Mouse (Mus musculus): Measurements from ENCODE around the gene Xndc1. TPM values are rescaled to one million over a fixed set of nuclear protein-coding genes. Genes with fewer than 3 reads are reported as not detected.

Xndc1 gene
- polyA plus RNA-seq, 1 experiment from 2014 or later = 7.8 TPM

- no peak overlapping the region for H3K27ac ChIP-seq (replicated peaks)
- H3K36me3 ChIP-seq (ENCODE audit: control insufficient read depth, insufficient read depth, low read length) = no peaks in the 10 kb centered on the region
- H3K9me3 ChIP-seq (ENCODE audit: control insufficient read depth, low read length) = no peaks in the 10 kb centered on the region
- H3K9ac ChIP-seq (ENCODE audit: low read length) = no peak overlapping the region
- no peak overlapping the region for H3K4me3 ChIP-seq (ENCODE audit: low read depth, low read length)
- no peaks in the 10 kb centered on the region for H3K27me3 ChIP-seq (ENCODE audit: control insufficient read depth, insufficient read depth, low read length)
- WGBS = 60% methylated on average over 8 of the region's 8 CpGs
- no peak for DNase-seq (ENCODE audit: low spot score)
- no peak for ATAC-seq (ENCODE audit: low FRiP score, low TSS enrichment)
- H3K4me2 ChIP-seq (replicated peaks; ENCODE audit: low read depth) = no peak overlapping the region
- no peak for TF ChIP-seq EP300 (optimal IDR thresholded peaks at IDR 0.05)
- no peak for TF ChIP-seq CTCF (IDR thresholded peaks at IDR 0.05; ENCODE audit: low read depth)
- H3K4me1 ChIP-seq (replicated peaks; ENCODE audit: control insufficient read depth, insufficient read depth) = no peaks in the 10 kb centered on the region
These were observed 36.9 kb downstream of the Xndc1 start for GRCm38 (mm10) chr7:102102241-102102640.

GRCm38 (mm10) chr7:102102696-102103095 lies 37.4 kb downstream of the Xndc1 start:
- Histone ChIP-seq H3K9me3 (ENCODE audit: control insufficient read depth, low read length) (no peaks in the 10 kb centered on the region), H3K4me3 (ENCODE audit: low read depth, low read length) (no peak overlapping the region), H3K4me2 (replicated peaks; ENCODE audit: low read depth) (no peak overlapping the region), H3K4me1 (replicated peaks; ENCODE audit: control insufficient read depth, insufficient read depth) (no peaks in the 10 kb centered on the region), H3K27ac (replicated peaks) (no peak overlapping the region), H3K9ac (ENCODE audit: low read length) (no peak overlapping the region), H3K36me3 (ENCODE audit: control insufficient read depth, insufficient read depth, low read length) (no peaks in the 10 kb centered on the region), H3K27me3 (ENCODE audit: control insufficient read depth, insufficient read depth, low read length) (no peaks in the 10 kb centered on the region)
- DNase-seq (ENCODE audit: low spot score) (no peak), ATAC-seq (ENCODE audit: low FRiP score, low TSS enrichment) (no peak)
- 35% methylated on average over 6 of the region's 6 CpGs for WGBS
- no peak for TF ChIP-seq EP300 (optimal IDR thresholded peaks at IDR 0.05)
- TF ChIP-seq CTCF (IDR thresholded peaks at IDR 0.05; ENCODE audit: low read depth) = no peak

- H3K4me3 ChIP-seq (ENCODE audit: low read depth, low read length) = no peak overlapping the region
- no peak overlapping the region for H3K4me2 ChIP-seq (replicated peaks; ENCODE audit: low read depth)
- H3K9ac ChIP-seq (ENCODE audit: low read length) = no peak overlapping the region
- ATAC-seq (ENCODE audit: low FRiP score, low TSS enrichment) (no peak), DNase-seq (ENCODE audit: low spot score) (no peak)
- no peaks in the 10 kb centered on the region for H3K4me1 ChIP-seq (replicated peaks; ENCODE audit: control insufficient read depth, insufficient read depth)
- no peak overlapping the region for H3K27ac ChIP-seq (replicated peaks)
- H3K36me3 ChIP-seq (ENCODE audit: control insufficient read depth, insufficient read depth, low read length) = no peaks in the 10 kb centered on the region
- TF ChIP-seq CTCF (IDR thresholded peaks at IDR 0.05; ENCODE audit: low read depth) = no peak
- 61% methylated on average over 2 of the region's 2 CpGs for WGBS
- no peaks in the 10 kb centered on the region for H3K27me3 ChIP-seq (ENCODE audit: control insufficient read depth, insufficient read depth, low read length)
- no peaks in the 10 kb centered on the region for H3K9me3 ChIP-seq (ENCODE audit: control insufficient read depth, low read length)
These were observed 38.2 kb downstream of the Xndc1 start for GRCm38 (mm10) chr7:102103555-102103954.

GRCm38 (mm10) chr7:102104126-102104525 lies 38.8 kb downstream of the Xndc1 start:
- DNase-seq (ENCODE audit: low spot score) (no peak), ATAC-seq (ENCODE audit: low FRiP score, low TSS enrichment) (no peak)
- TF ChIP-seq EP300 (optimal IDR thresholded peaks at IDR 0.05) (no peak), CTCF (IDR thresholded peaks at IDR 0.05; ENCODE audit: low read depth) (no peak)
- Histone ChIP-seq H3K27me3 (ENCODE audit: control insufficient read depth, insufficient read depth, low read length) (no peaks in the 10 kb centered on the region), H3K4me3 (ENCODE audit: low read depth, low read length) (no peak overlapping the region), H3K36me3 (ENCODE audit: control insufficient read depth, insufficient read depth, low read length) (no peaks in the 10 kb centered on the region), H3K27ac (replicated peaks) (no peak overlapping the region), H3K4me2 (replicated peaks; ENCODE audit: low read depth) (no peak overlapping the region), H3K4me1 (replicated peaks; ENCODE audit: control insufficient read depth, insufficient read depth) (no peaks in the 10 kb centered on the region), H3K9ac (ENCODE audit: low read length) (no peak overlapping the region), H3K9me3 (ENCODE audit: control insufficient read depth, low read length) (no peaks in the 10 kb centered on the region)
- 45% methylated on average over 5 of the region's 5 CpGs for WGBS

- Histone ChIP-seq H3K27me3 (ENCODE audit: control insufficient read depth, insufficient read depth, low read length) (no peaks in the 10 kb centered on the region), H3K36me3 (ENCODE audit: control insufficient read depth, insufficient read depth, low read length) (no peaks in the 10 kb centered on the region), H3K4me1 (replicated peaks; ENCODE audit: control insufficient read depth, insufficient read depth) (no peaks in the 10 kb centered on the region), H3K4me2 (replicated peaks; ENCODE audit: low read depth) (peak overlapping the region; percentile 60), H3K4me3 (ENCODE audit: low read depth, low read length) (peak overlapping the region; percentile 27), H3K27ac (replicated peaks) (no peak overlapping the region), H3K9ac (ENCODE audit: low read length) (peak overlapping the region; percentile 35; the same call in 1 of the 2 replicates), H3K9me3 (ENCODE audit: control insufficient read depth, low read length) (no peaks in the 10 kb centered on the region)
- DNase-seq (ENCODE audit: low spot score) = peak; percentile 27
- 10% methylated on average over 23 of the region's 23 CpGs for WGBS
- no peak for ATAC-seq (ENCODE audit: low FRiP score, low TSS enrichment)
- peak; percentile 42 for TF ChIP-seq CTCF (IDR thresholded peaks at IDR 0.05; ENCODE audit: low read depth)
- no peak for TF ChIP-seq EP300 (optimal IDR thresholded peaks at IDR 0.05)
These were observed 41.4 kb downstream of the Xndc1 start for GRCm38 (mm10) chr7:102106700-102107141.

GRCm38 (mm10) chr7:102108206-102108605 lies 42.9 kb downstream of the Xndc1 start:
- Histone ChIP-seq H3K4me2 (replicated peaks; ENCODE audit: low read depth) (no peak overlapping the region), H3K27ac (replicated peaks) (no peak overlapping the region), H3K4me3 (ENCODE audit: low read depth, low read length) (no peak overlapping the region), H3K9me3 (ENCODE audit: control insufficient read depth, low read length) (no peaks in the 10 kb centered on the region), H3K9ac (ENCODE audit: low read length) (no peak overlapping the region), H3K4me1 (replicated peaks; ENCODE audit: control insufficient read depth, insufficient read depth) (no peaks in the 10 kb centered on the region), H3K36me3 (ENCODE audit: control insufficient read depth, insufficient read depth, low read length) (no peaks in the 10 kb centered on the region), H3K27me3 (ENCODE audit: control insufficient read depth, insufficient read depth, low read length) (no peaks in the 10 kb centered on the region)
- ATAC-seq (ENCODE audit: low FRiP score, low TSS enrichment) = no peak
- TF ChIP-seq CTCF (IDR thresholded peaks at IDR 0.05; ENCODE audit: low read depth) (no peak), EP300 (optimal IDR thresholded peaks at IDR 0.05) (no peak)
- no peak for DNase-seq (ENCODE audit: low spot score)
- WGBS = 73% methylated on average over 1 of the region's 1 CpGs
